Mouse (Mus musculus): Measurements from ENCODE around the gene Lrriq3. TPM values are rescaled to one million over a fixed set of nuclear protein-coding genes. Genes with fewer than 3 reads are reported as not detected.

Gene Lrriq3
- not detected for total RNA-seq (2023)

GRCm38 (mm10) chr3:155093116-155093956 is at the start of gene Lrriq3, which contains the start of gene Fpgt:
Gene Lrriq3 (plus strand): TSS chr3:155093434.
Gene Fpgt (minus strand): TSS chr3:155093403.

GRCm38 (mm10) chr3:155055231-155055916 is 37.9 kb upstream of the Lrriq3 start, which contains the start of gene Tnni3k:
Gene Tnni3k (minus strand): TSS chr3:155055407.

Other genes starting within 250 kb of the Lrriq3 start
- not detected for gene Tnni3k, start 38.0 kb upstream of the Lrriq3 start, total RNA-seq (2023)
- gene Fpgt, start within 50 bp of the Lrriq3 start, total RNA-seq (2023), result 21.2 TPM

Measured in CD4-positive naive resting alpha-beta T cell, adult 57 days (primary cell).